9 mouse cellular contexts compared by ENCODE assay signal in genomic region chr13:95739651-95740050, GRCm38 (mm10). TPM values are rescaled to one million over a fixed set of nuclear protein-coding genes. Genes with fewer than 3 reads are reported as not detected.
DNase-seq lines count a peak whose midpoint lies in the region; ATAC-seq and TF ChIP-seq lines count a peak whose summit lies in the region.
"Had no signal": no experiment of that assay in that cellular context is flagged by ENCODE, and none has a peak within 500 bp of the region (broad histone marks: within the 10 kb centered on the region; RNA-seq: fewer than 3 reads in every experiment).

No protein-coding gene starts in this region.

- DNase-seq in heart, postnatal 0 days (ENCODE audit: low spot score): no peak
- DNase-seq in midbrain, embryonic 14.5 days: peak; percentile 73
- peak; percentile 59 for DNase-seq in brain, embryonic 14.5 days (ENCODE audit: low read depth)
- peak; percentile 17 for DNase-seq in right cerebral cortex, postnatal 25 days

- H3K9ac ChIP-seq in heart, postnatal 0 days (replicated peaks; ENCODE audit: low read depth, low read length): no peak overlapping the region
- no peak overlapping the region for H3K9ac ChIP-seq in heart, embryonic 12.5 days
- no peak overlapping the region for H3K9ac ChIP-seq in midbrain, embryonic 14.5 days (replicated peaks; ENCODE audit: low read length)
- H3K9ac ChIP-seq in midbrain, embryonic 15.5 days: no peak overlapping the region
- H3K9ac ChIP-seq: embryonic facial prominence, embryonic 15.5 days; midbrain, embryonic 12.5 days had no signal

- H3K4me3 ChIP-seq in heart, postnatal 0 days (ENCODE audit: low read depth, low read length): no peak overlapping the region
- H3K4me3 ChIP-seq in heart, embryonic 12.5 days: no peak overlapping the region
- no peak overlapping the region for H3K4me3 ChIP-seq in midbrain, embryonic 14.5 days (replicated peaks; ENCODE audit: low read depth, low read length)
- no peak overlapping the region for H3K4me3 ChIP-seq in midbrain, embryonic 15.5 days
- H3K4me3 ChIP-seq: embryonic facial prominence, embryonic 15.5 days; midbrain, embryonic 12.5 days had no signal

- 62% methylated on average over 5 of the region's 5 CpGs for WGBS in heart, postnatal 0 days
- 60% methylated on average over 5 of the region's 5 CpGs for WGBS in heart, embryonic 12.5 days
- WGBS in midbrain, embryonic 14.5 days: 80% methylated on average over 5 of the region's 5 CpGs
- 75% methylated on average over 5 of the region's 5 CpGs for WGBS in midbrain, embryonic 15.5 days

- no peaks in the 10 kb centered on the region for H3K36me3 ChIP-seq in heart, postnatal 0 days (replicated peaks; ENCODE audit: control insufficient read depth, insufficient read depth, low read length)
- no peaks in the 10 kb centered on the region for H3K36me3 ChIP-seq in heart, embryonic 12.5 days
- H3K36me3 ChIP-seq in midbrain, embryonic 14.5 days (ENCODE audit: control insufficient read depth, insufficient read depth, low read length): no peaks in the 10 kb centered on the region
- H3K36me3 ChIP-seq in midbrain, embryonic 15.5 days (replicated peaks): no peaks in the 10 kb centered on the region
- H3K36me3 ChIP-seq: embryonic facial prominence, embryonic 15.5 days had no signal

- no peak overlapping the region for H3K4me2 ChIP-seq in heart, postnatal 0 days (ENCODE audit: low read depth, low read length)
- no peak overlapping the region for H3K4me2 ChIP-seq in heart, embryonic 12.5 days
- no peak overlapping the region for H3K4me2 ChIP-seq in midbrain, embryonic 14.5 days (ENCODE audit: low read length)
- H3K4me2 ChIP-seq in midbrain, embryonic 15.5 days: no peak overlapping the region
- H3K4me2 ChIP-seq: embryonic facial prominence, embryonic 15.5 days; midbrain, embryonic 12.5 days had no signal

- H3K27me3 ChIP-seq in heart, postnatal 0 days (ENCODE audit: control insufficient read depth, insufficient read depth, low read length): no peaks in the 10 kb centered on the region
- H3K27me3 ChIP-seq in heart, embryonic 12.5 days (replicated peaks): no peaks in the 10 kb centered on the region
- H3K27me3 ChIP-seq in midbrain, embryonic 14.5 days (ENCODE audit: control insufficient read depth, insufficient read depth, low read length): no peaks in the 10 kb centered on the region
- no peaks in the 10 kb centered on the region for H3K27me3 ChIP-seq in midbrain, embryonic 15.5 days (replicated peaks)
- H3K27me3 ChIP-seq: embryonic facial prominence, embryonic 15.5 days; midbrain, embryonic 12.5 days had no signal

- no peak for ATAC-seq in heart, postnatal 0 days (ENCODE audit: insufficient read depth, low read depth)
- no peak for ATAC-seq in heart, embryonic 12.5 days (ENCODE audit: insufficient number of reproducible peaks, low FRiP score)
- ATAC-seq in midbrain, embryonic 14.5 days (ENCODE audit: low FRiP score, low TSS enrichment): no peak
- ATAC-seq in midbrain, embryonic 15.5 days (replicated peaks): no peak
- no peak for ATAC-seq in activated CD4-positive, CD25-positive, alpha-beta regulatory T cell, adult 4 months

- peak; percentile 26; the same call in 1 of the 2 replicates for TF ChIP-seq CTCF in heart, postnatal 0 days (IDR thresholded peaks at IDR 0.05; ENCODE audit: low read depth)
- peak; percentile 46; the same call in 1 of the 2 replicates for TF ChIP-seq CTCF in brain, embryonic 14.5 days (IDR thresholded peaks at IDR 0.05; ENCODE audit: borderline replicate concordance, extremely low read depth, insufficient read depth, insufficient read length)

- no peaks in the 10 kb centered on the region for H3K4me1 ChIP-seq in heart, postnatal 0 days (ENCODE audit: control insufficient read depth, insufficient read depth)
- peaks cover 4% of the 10 kb centered on the region; the same call in 1 of the 2 replicates for H3K4me1 ChIP-seq in heart, embryonic 12.5 days (replicated peaks)
- no peaks in the 10 kb centered on the region for H3K4me1 ChIP-seq in midbrain, embryonic 14.5 days (ENCODE audit: control insufficient read depth, insufficient read depth, low read length)
- no peaks in the 10 kb centered on the region for H3K4me1 ChIP-seq in midbrain, embryonic 15.5 days
- H3K4me1 ChIP-seq: midbrain, embryonic 12.5 days had no signal

- no peak overlapping the region for H3K27ac ChIP-seq in heart, postnatal 0 days (ENCODE audit: low read depth)
- H3K27ac ChIP-seq in heart, embryonic 12.5 days (ENCODE audit: poor library complexity, severe bottlenecking): no peak overlapping the region
- H3K27ac ChIP-seq in midbrain, embryonic 14.5 days (replicated peaks; ENCODE audit: low read depth, low read length): no peak overlapping the region
- no peak overlapping the region for H3K27ac ChIP-seq in midbrain, embryonic 15.5 days
- H3K27ac ChIP-seq: embryonic facial prominence, embryonic 15.5 days; midbrain, embryonic 12.5 days had no signal

- TF ChIP-seq EP300 in heart, postnatal 0 days (IDR thresholded peaks at IDR 0.05; ENCODE audit: low read depth): no peak

- no peak for TF ChIP-seq POLR2A in brain, embryonic 14.5 days (IDR thresholded peaks at IDR 0.05; ENCODE audit: borderline replicate concordance, extremely low read depth, insufficient read depth, insufficient read length, poor library complexity, severe bottlenecking)

- no peaks in the 10 kb centered on the region for H3K9me3 ChIP-seq in heart, postnatal 0 days (replicated peaks; ENCODE audit: control insufficient read depth, low read length)
- 0 out of 2 replicates have a peak, but pooled peaks cover 6% of the 10 kb centered on the region for H3K9me3 ChIP-seq in heart, embryonic 12.5 days (replicated peaks)
- H3K9me3 ChIP-seq in midbrain, embryonic 14.5 days (ENCODE audit: control insufficient read depth, low read length): no peaks in the 10 kb centered on the region
- no peaks in the 10 kb centered on the region for H3K9me3 ChIP-seq in midbrain, embryonic 15.5 days
- H3K9me3 ChIP-seq: embryonic facial prominence, embryonic 15.5 days; midbrain, embryonic 12.5 days had no signal

RNA-seq across cellular contexts. Expression of gene F2rl2, which starts 43.0 kb away (rescaled TPM):
- not detected in 2 replicates for total RNA-seq in heart, postnatal 0 days (2014; rRNA removed; ENCODE audit: low replicate concordance)
- 0.05 and 0.18 TPM in 2 replicates for polyA plus RNA-seq in heart, postnatal 0 days (2015; fragmentation: Nextera tagmentation; extraction: Ambion mirVana)
- polyA plus RNA-seq in heart, embryonic 12.5 days (2016; fragmentation: Nextera tagmentation; extraction: Ambion mirVana): 1.9 and 2.2 TPM in 2 replicates
- 0.58 and 0.84 TPM in 2 replicates for polyA plus RNA-seq in midbrain, embryonic 14.5 days (2014; fragmentation: Nextera tagmentation; extraction: Ambion mirVana)
- 0.50 and 0.59 TPM in 2 replicates for polyA plus RNA-seq in midbrain, embryonic 15.5 days (2015; fragmentation: Nextera tagmentation; extraction: Ambion mirVana)
- 0.53 and 0.88 TPM in 2 replicates for polyA plus RNA-seq in brain, embryonic 14.5 days (2012; rRNA removed)
- polyA plus RNA-seq in activated CD4-positive, CD25-positive, alpha-beta regulatory T cell, adult 4 months (2017; shearing (Covaris generic)): 1 to 10 TPM; 8.3 to 9.3 TPM
